Mouse (Mus musculus) midbrain, embryonic 16.5 days (tissue): Measurements from ENCODE around the gene C1rl. TPM values are rescaled to one million over a fixed set of nuclear protein-coding genes. Genes with fewer than 3 reads are reported as not detected.

Experiments used
- ATAC-seq: fragments of 200-750 bp; cut with Nextera tagmentation; 2 replicates; pipeline ENCODE4 v1.8.0; 2017; ENCODE audit warnings: moderate TSS enrichment
- H3K27ac ChIP-seq: fragments of 300-500 bp; sonication (generic); 2 replicates; pipeline ENCODE4 v1.5.1; 2014; ENCODE audit warnings: mild to moderate bottlenecking, low read length, mixed read lengths
- H3K27me3 ChIP-seq: fragments of 300-500 bp; sonication (generic); 2 replicates; pipeline ENCODE4 v1.6.1; 2014; ENCODE audit warnings: low read depth, low read length, mixed read lengths; ENCODE audit not compliant: control insufficient read depth, insufficient read depth
- H3K36me3 ChIP-seq: fragments of 300-500 bp; sonication (generic); 2 replicates; pipeline ENCODE4 v1.6.1; 2014; ENCODE audit warnings: mild to moderate bottlenecking, low read length, moderate library complexity, mixed read lengths; ENCODE audit not compliant: control insufficient read depth, insufficient read depth
- H3K4me1 ChIP-seq: fragments of 300-500 bp; sonication (generic); 2 replicates; pipeline ENCODE4 v1.6.1; 2014; ENCODE audit warnings: mild to moderate bottlenecking, low read length, mixed read lengths; ENCODE audit not compliant: control insufficient read depth, insufficient read depth
- H3K4me2 ChIP-seq: fragments of 300-500 bp; sonication (generic); 2 replicates; pipeline ENCODE4 v1.6.1; 2014; ENCODE audit warnings: mild to moderate bottlenecking, low read length, mixed read lengths
- H3K4me3 ChIP-seq: fragments of 300-500 bp; sonication (generic); 2 replicates; pipeline ENCODE4 v1.5.1; 2014; ENCODE audit warnings: low read depth, mild to moderate bottlenecking, low read length, moderate library complexity, mixed read lengths
- H3K9ac ChIP-seq: fragments of 300-500 bp; sonication (generic); 2 replicates; pipeline ENCODE4 v1.6.1; 2014; ENCODE audit warnings: low read depth, low read length, mixed read lengths
- H3K9me3 ChIP-seq: fragments of 300-500 bp; sonication (generic); replicated peaks from 2 replicates; pipeline ENCODE4 v1.6.1; 2014; ENCODE audit warnings: mild to moderate bottlenecking, low read length, mixed read lengths; ENCODE audit not compliant: control insufficient read depth, poor library complexity, severe bottlenecking
- WGBS: fragments of 180-500 bp; shearing (Covaris S2); extraction: QIAGEN DNeasy Blood & Tissue Kit; methylation state at CpG from one replicate; pipeline ENCODE4 v1.1.7; 2014; 5-methylcytosine and 5-hydroxymethylcytosine counted together
- polyA plus RNA-seq: library from polyadenylated mRNA; unstranded; fragments of >200 nt; fragmentation: Nextera tagmentation; extraction: Ambion mirVana; gene quantifications from 2 replicates; pipeline ENCODE4 v1.2.1, GENCODE M21; 2015

The C1rl gene
- polyA plus RNA-seq, 1 experiment from 2014 or later: 0.36 TPM

DNA sequence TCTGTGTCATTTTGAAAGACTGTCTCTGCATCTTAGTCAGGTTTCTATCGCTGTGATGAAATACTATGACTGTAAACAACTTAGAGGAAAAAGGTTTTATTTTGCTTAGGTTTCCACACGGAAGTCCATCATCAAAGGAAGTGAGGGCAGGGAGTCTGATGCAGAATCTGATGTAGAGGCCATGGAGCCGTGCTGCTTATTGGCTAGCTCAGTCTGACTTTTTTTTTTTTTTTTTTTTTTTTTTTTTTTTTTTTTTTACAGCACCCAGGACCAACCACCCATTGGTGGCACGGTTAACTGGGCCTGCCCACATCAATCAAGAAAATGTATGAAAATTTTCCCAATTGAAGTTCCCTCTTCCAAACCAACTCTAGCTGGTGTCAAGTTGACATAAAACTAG lies 4.0 kb upstream of the C1rl start:
- Histone ChIP-seq H3K4me1 (no peaks in the 10 kb centered on the region), H3K27me3 (no peaks in the 10 kb centered on the region), H3K4me2 (no peak overlapping the region), H3K36me3 (no peaks in the 10 kb centered on the region), H3K27ac (no peak overlapping the region), H3K9ac (no peak overlapping the region), H3K4me3 (no peak overlapping the region), H3K9me3 (no peaks in the 10 kb centered on the region)
- 77% methylated on average over 4 of the region's 4 CpGs for WGBS
- no peak for ATAC-seq

DNA sequence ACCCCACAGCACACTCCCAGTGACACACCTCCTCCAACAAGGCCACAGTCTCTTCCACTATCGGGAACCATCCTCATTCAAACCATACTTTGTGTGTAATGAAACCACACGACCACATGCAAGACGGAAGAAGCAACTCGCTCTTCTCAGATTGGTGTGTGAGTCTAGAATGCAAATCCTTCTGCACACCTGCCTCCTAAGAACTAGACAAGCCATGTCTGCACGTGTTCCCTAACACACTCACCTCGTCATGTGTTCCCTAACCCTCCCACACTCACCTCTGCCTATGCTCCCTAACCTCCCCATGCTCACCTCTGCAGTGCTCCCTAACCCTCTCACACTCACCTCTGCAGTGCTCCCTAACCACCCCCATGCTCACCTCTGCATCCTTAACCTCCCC lies 1.5 kb upstream of the C1rl start:
- no peak for ATAC-seq
- Histone ChIP-seq H3K4me1 (no peaks in the 10 kb centered on the region), H3K27me3 (no peaks in the 10 kb centered on the region), H3K9me3 (no peaks in the 10 kb centered on the region), H3K27ac (no peak overlapping the region), H3K36me3 (no peaks in the 10 kb centered on the region), H3K4me2 (no peak overlapping the region), H3K4me3 (no peak overlapping the region), H3K9ac (no peak overlapping the region)
- 79% methylated on average over 6 of the region's 6 CpGs for WGBS

DNA sequence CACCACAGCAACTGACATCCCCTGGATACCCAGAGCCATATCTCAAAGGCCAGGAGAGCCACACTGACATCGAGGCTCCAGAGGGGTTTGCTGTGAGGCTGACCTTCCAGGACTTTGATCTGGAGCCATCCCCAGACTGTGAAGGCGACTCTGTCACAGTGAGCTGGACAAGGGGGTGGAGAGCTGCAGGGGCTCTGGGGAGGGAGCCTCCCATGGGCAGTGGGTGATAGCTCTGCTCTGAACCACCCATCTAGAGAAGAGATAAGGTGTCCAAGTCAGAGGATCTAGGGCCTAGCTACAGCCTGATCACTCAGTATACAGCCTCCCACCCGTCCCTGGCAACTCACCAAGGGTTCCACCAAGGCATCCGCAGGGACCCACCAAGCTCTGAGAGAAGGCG lies 973 bp downstream of the C1rl start:
- 88% methylated on average over 5 of the region's 5 CpGs for WGBS

DNA sequence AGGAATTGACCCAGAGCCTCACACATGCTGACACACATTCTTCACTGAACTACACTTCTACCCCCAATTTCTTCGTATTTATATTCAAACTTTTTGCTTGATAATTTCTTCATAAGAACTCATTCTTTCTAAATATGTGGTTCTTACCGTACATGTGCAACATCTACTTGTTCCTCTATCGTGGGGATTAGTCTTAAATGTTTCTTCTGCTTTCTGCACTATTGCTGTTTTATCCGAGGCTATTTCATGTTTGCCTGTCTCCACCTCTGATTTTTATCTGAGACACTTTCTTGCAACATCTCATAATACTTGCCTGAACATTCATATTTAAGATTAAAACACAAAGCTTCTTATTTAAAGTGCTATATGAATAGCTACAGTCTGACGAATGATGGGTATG lies 3.1 kb downstream of the C1rl start:
- no peaks in the 10 kb centered on the region for H3K36me3 ChIP-seq
- H3K27me3 ChIP-seq: no peaks in the 10 kb centered on the region
- WGBS: 92% methylated on average over 5 of the region's 5 CpGs
- no peak overlapping the region for H3K4me3 ChIP-seq
- no peaks in the 10 kb centered on the region for H3K4me1 ChIP-seq
- H3K27ac ChIP-seq: no peak overlapping the region
- no peak overlapping the region for H3K9ac ChIP-seq
- H3K4me2 ChIP-seq: no peak overlapping the region
- H3K9me3 ChIP-seq: no peaks in the 10 kb centered on the region
- ATAC-seq: no peak

More for the DNA sequence above, 973 bp downstream of the C1rl start:
- no peaks in the 10 kb centered on the region for H3K9me3 ChIP-seq
- H3K4me3 ChIP-seq: no peak overlapping the region
- H3K9ac ChIP-seq: no peak overlapping the region
- no peak for ATAC-seq
- H3K27ac ChIP-seq: no peak overlapping the region
- no peaks in the 10 kb centered on the region for H3K4me1 ChIP-seq
- H3K4me2 ChIP-seq: no peak overlapping the region
- H3K36me3 ChIP-seq: no peaks in the 10 kb centered on the region
- H3K27me3 ChIP-seq: no peaks in the 10 kb centered on the region

DNA sequence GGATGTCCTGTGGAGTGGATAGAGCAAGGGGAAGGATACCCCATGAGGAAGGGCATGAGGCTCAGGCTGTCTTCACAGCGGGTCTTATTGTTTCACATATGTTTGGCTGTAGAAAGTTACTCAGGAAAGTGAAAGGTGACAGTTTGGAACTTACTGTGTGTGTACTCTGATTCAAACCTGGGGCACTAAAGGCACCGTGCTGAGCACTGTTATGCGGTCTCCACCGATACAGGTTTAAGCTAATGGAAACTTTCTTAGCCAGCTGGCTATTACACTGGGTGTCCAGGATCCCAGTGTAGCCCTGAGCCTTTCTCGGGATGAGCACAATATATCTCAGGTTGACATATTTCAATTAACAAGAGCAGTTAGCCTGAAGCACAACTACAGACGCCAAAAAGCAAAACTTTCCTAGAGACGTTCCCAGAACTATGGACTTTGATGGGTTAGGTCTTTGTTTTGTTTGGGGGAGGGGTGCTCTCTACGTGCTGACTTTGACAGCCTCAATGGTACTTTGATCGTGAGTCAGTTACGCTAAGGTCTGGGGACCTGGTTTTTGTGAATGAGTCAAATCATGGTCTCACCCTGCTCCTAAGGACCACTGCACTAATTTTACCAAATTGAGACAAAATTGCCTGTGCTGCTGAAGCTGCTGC lies 7.1 kb downstream of the C1rl start:
- Histone ChIP-seq H3K4me1 (no peaks in the 10 kb centered on the region), H3K36me3 (no peaks in the 10 kb centered on the region), H3K9ac (no peak overlapping the region), H3K9me3 (no peaks in the 10 kb centered on the region), H3K4me3 (no peak overlapping the region), H3K27ac (no peak overlapping the region), H3K27me3 (no peaks in the 10 kb centered on the region), H3K4me2 (no peak overlapping the region)
- WGBS: 44% methylated on average over 10 of the region's 10 CpGs
- ATAC-seq: no peak

DNA sequence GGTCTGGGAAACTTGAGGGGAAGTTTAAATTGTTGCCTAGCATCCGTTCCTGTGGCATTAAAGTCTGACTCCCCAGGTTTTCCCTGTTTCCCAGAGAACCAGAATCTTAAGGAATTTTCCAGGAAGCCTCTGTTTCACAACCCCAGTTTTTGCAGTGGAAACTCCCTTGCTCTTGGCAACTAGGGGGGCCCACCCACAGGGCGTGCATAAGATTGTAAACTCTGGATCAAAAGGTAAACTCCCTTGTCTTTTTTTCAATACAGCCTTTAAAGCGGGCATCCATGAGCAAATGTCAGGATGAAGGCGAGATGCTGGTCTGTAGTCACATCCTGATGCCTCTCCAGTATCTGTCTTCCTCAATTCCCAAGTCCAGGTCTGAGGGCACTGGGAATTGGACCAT lies 8.6 kb downstream of the C1rl start:
- 84% methylated on average over 4 of the region's 4 CpGs for WGBS
- Histone ChIP-seq H3K27me3 (no peaks in the 10 kb centered on the region), H3K9me3 (no peaks in the 10 kb centered on the region), H3K9ac (no peak overlapping the region), H3K4me3 (no peak overlapping the region), H3K36me3 (no peaks in the 10 kb centered on the region), H3K27ac (no peak overlapping the region), H3K4me2 (no peak overlapping the region), H3K4me1 (no peaks in the 10 kb centered on the region)
- no peak for ATAC-seq

DNA sequence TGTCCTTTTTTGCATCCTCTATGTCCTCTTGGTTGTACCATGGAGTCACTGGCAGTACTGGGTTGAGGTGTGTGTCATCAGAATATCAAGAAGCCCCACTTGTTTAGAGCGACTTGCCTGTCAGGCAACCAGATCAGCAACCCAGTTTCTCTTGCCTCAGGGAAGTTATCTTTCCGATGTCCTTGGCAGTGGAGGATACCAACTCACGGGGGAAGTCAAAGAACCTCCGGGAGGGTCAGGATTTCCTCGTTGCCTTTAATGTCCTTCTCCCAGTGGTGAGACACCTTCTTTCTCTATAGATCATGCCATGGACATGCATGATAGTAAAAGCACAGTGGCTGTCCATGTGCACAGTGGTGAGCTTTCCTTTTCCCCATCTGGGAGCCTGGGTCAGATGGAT lies 9.1 kb downstream of the C1rl start:
- H3K4me3 ChIP-seq: no peak overlapping the region
- no peak overlapping the region for H3K27ac ChIP-seq
- H3K9ac ChIP-seq: no peak overlapping the region
- no peak for ATAC-seq
- no peaks in the 10 kb centered on the region for H3K9me3 ChIP-seq
- H3K27me3 ChIP-seq: no peaks in the 10 kb centered on the region
- WGBS: 91% methylated on average over 5 of the region's 5 CpGs
- no peak overlapping the region for H3K4me2 ChIP-seq
- no peaks in the 10 kb centered on the region for H3K4me1 ChIP-seq
- no peaks in the 10 kb centered on the region for H3K36me3 ChIP-seq

DNA sequence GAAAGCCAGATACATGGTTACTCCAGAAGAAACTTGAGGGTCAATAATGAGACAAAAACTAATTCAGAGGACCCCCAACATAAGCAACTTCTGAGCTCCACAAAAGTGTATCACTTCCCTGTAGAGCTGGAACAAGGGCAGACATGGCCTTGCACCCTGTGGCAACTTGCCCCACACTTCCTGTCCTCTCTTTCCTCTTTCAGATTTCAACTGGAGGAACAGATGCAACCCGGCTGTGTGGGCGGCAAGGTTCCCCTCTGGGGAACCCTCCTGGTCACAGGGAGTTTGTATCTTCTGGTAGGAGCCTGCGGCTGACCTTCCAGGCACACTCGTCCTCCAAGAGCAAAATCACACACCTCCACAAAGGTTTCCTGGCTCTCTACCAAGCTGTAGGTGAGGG lies 12.1 kb downstream of the C1rl start:
- Histone ChIP-seq H3K4me3 (no peak overlapping the region), H3K4me2 (no peak overlapping the region), H3K36me3 (no peaks in the 10 kb centered on the region), H3K9ac (no peak overlapping the region), H3K4me1 (no peaks in the 10 kb centered on the region), H3K27ac (no peak overlapping the region), H3K27me3 (no peaks in the 10 kb centered on the region), H3K9me3 (no peaks in the 10 kb centered on the region)
- no peak for ATAC-seq
- WGBS: 85% methylated on average over 4 of the region's 4 CpGs

DNA sequence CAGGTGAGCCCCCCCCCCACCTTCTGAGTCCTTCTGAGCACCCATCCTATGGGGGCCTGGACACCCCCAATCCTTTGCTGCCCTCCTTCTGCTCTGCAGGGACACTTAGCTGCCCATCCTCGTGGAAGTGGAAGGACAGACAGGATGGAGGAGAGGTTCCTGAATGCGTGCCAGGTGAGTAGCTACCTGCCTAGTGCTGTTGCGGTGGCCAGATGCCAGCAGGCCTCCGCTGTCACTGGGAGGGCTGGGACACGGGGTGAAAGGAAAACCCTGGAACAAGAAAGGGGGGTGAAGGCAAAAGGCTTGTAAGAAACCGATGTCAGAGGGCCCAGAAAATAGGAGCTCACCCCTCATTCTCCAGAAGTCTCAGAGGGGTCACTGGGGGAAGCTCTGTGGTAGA lies 14.1 kb downstream of the C1rl start:
- Histone ChIP-seq H3K4me3 (no peak overlapping the region), H3K9ac (no peak overlapping the region), H3K4me2 (no peak overlapping the region), H3K36me3 (no peaks in the 10 kb centered on the region), H3K4me1 (no peaks in the 10 kb centered on the region), H3K27ac (no peak overlapping the region), H3K27me3 (no peaks in the 10 kb centered on the region), H3K9me3 (no peaks in the 10 kb centered on the region)
- ATAC-seq: no peak
- WGBS: 80% methylated on average over 6 of the region's 6 CpGs
